Mouse (Mus musculus) liver, embryonic 16.5 days (tissue): Measurements from ENCODE around the gene B4gat1. TPM values are rescaled to one million over a fixed set of nuclear protein-coding genes. Genes with fewer than 3 reads are reported as not detected.

Source experiments
- ATAC-seq: fragments of 200-750 bp; cut with Nextera tagmentation; 2 replicates; pipeline ENCODE4 v1.8.0; 2017; ENCODE audit warnings: low read depth, mild to moderate bottlenecking, moderate number of reproducible peaks, moderate library complexity
- H3K27ac ChIP-seq: fragments of 300-500 bp; sonication (generic); 2 replicates; pipeline ENCODE4 v1.5.1; 2014; ENCODE audit warnings: mild to moderate bottlenecking, low read length
- H3K27me3 ChIP-seq: fragments of 300-500 bp; sonication (generic); 2 replicates; pipeline ENCODE4 v1.6.1; 2014; ENCODE audit warnings: low read depth, low read length, mixed read lengths; ENCODE audit not compliant: control insufficient read depth, insufficient read depth
- H3K36me3 ChIP-seq: fragments of 300-500 bp; sonication (generic); 2 replicates; pipeline ENCODE4 v1.6.1; 2014; ENCODE audit warnings: mild to moderate bottlenecking; ENCODE audit not compliant: control insufficient read depth, insufficient read depth
- H3K4me1 ChIP-seq: fragments of 300-500 bp; sonication (generic); 2 replicates; pipeline ENCODE4 v1.6.1; 2014; ENCODE audit warnings: low read depth, low read length, mixed read lengths; ENCODE audit not compliant: control insufficient read depth
- H3K4me2 ChIP-seq: fragments of 300-500 bp; sonication (generic); 2 replicates; pipeline ENCODE4 v1.6.1; 2014; ENCODE audit warnings: low read depth, low read length, mixed read lengths
- H3K4me3 ChIP-seq: fragments of 300-500 bp; sonication (generic); 2 replicates; pipeline ENCODE4 v1.5.1; 2014; ENCODE audit warnings: low read depth, mild to moderate bottlenecking, low read length
- H3K9ac ChIP-seq: fragments of 300-500 bp; sonication (generic); 2 replicates; pipeline ENCODE4 v1.6.1; 2014; ENCODE audit warnings: low read depth, low read length
- H3K9me3 ChIP-seq: fragments of 300-500 bp; sonication (generic); replicated peaks from 2 replicates; pipeline ENCODE4 v1.6.1; 2016; ENCODE audit warnings: low read length; ENCODE audit not compliant: control insufficient read depth
- WGBS: fragments of 180-500 bp; shearing (Covaris S2); extraction: QIAGEN DNeasy Blood & Tissue Kit; methylation state at CpG from one replicate; pipeline ENCODE4 v1.1.7; 2014; ENCODE audit not compliant: insufficient replicate concordance; 5-methylcytosine and 5-hydroxymethylcytosine counted together
- polyA plus RNA-seq: library from polyadenylated mRNA; unstranded; fragments of >200 nt; fragmentation: Nextera tagmentation; extraction: Ambion mirVana; gene quantifications from 2 replicates; pipeline ENCODE4 v1.2.1, GENCODE M21; 2015

The B4gat1 gene
- polyA plus RNA-seq, 1 experiment from 2014 or later = 8.6 TPM

GRCm38 (mm10) chr19:5071545-5072369 is 33.1 kb downstream of the B4gat1 start:
- 3% methylated on average over 40 of the region's 40 CpGs for WGBS
- peak overlapping the region; percentile 44; the same call in 1 of the 2 replicates for H3K9ac ChIP-seq
- peak overlapping the region; percentile 86 for H3K4me2 ChIP-seq
- H3K27me3 ChIP-seq = peaks cover 45% of the 10 kb centered on the region
- H3K4me3 ChIP-seq = peak overlapping the region; percentile 59
- 0 out of 2 replicates have a peak overlapping the region, but pooled peaks have one; percentile 27 for H3K27ac ChIP-seq
- no peaks in the 10 kb centered on the region for H3K36me3 ChIP-seq
- peaks cover 42% of the 10 kb centered on the region for H3K4me1 ChIP-seq
- ATAC-seq = peak; percentile 73
- H3K9me3 ChIP-seq = no peaks in the 10 kb centered on the region

GRCm38 (mm10) chr19:5072389-5073019 is 33.9 kb downstream of the B4gat1 start:
- 0 out of 2 replicates have a peak overlapping the region, but pooled peaks have one; percentile 27 for H3K27ac ChIP-seq
- no peak; the same call in 1 of the 2 replicates for ATAC-seq
- H3K27me3 ChIP-seq = peaks cover 39% of the 10 kb centered on the region
- WGBS = 3% methylated on average over 20 of the region's 20 CpGs
- H3K9me3 ChIP-seq = no peaks in the 10 kb centered on the region
- peaks cover 35% of the 10 kb centered on the region for H3K4me1 ChIP-seq
- peak overlapping the region; percentile 1; the same call in 1 of the 2 replicates for H3K9ac ChIP-seq
- H3K36me3 ChIP-seq = no peaks in the 10 kb centered on the region
- H3K4me3 ChIP-seq = peak overlapping the region; percentile 59
- H3K4me2 ChIP-seq = peak overlapping the region; percentile 86

GRCm38 (mm10) chr19:5073028-5073427 is 34.4 kb downstream of the B4gat1 start:
- H3K4me2 ChIP-seq = peak overlapping the region; percentile 86
- no peak overlapping the region for H3K9ac ChIP-seq
- H3K27me3 ChIP-seq = peaks cover 35% of the 10 kb centered on the region
- H3K36me3 ChIP-seq = no peaks in the 10 kb centered on the region
- no peak overlapping the region for H3K27ac ChIP-seq
- no peak for ATAC-seq
- H3K4me1 ChIP-seq = peaks cover 30% of the 10 kb centered on the region
- no peaks in the 10 kb centered on the region for H3K9me3 ChIP-seq
- H3K4me3 ChIP-seq = peak overlapping the region; percentile 59
- 1% methylated on average over 15 of the region's 15 CpGs for WGBS

- H3K36me3 ChIP-seq = no peaks in the 10 kb centered on the region
- WGBS = 32% methylated on average over 5 of the region's 5 CpGs
- H3K4me1 ChIP-seq = peaks cover 25% of the 10 kb centered on the region
- H3K4me2 ChIP-seq = no peak overlapping the region
- H3K9me3 ChIP-seq = no peaks in the 10 kb centered on the region
- no peak for ATAC-seq
- H3K9ac ChIP-seq = no peak overlapping the region
- peaks cover 30% of the 10 kb centered on the region for H3K27me3 ChIP-seq
- no peak overlapping the region for H3K27ac ChIP-seq
- H3K4me3 ChIP-seq = no peak overlapping the region
Measured at GRCm38 (mm10) chr19:5073518-5073917, 34.9 kb downstream of the B4gat1 start.

GRCm38 (mm10) chr19:5079279-5079678 is 40.7 kb downstream of the B4gat1 start:
- WGBS = 72% methylated on average over 1 of the region's 1 CpGs
- no peaks in the 10 kb centered on the region for H3K36me3 ChIP-seq
- ATAC-seq = no peak
- H3K4me1 ChIP-seq = no peaks in the 10 kb centered on the region
- H3K9me3 ChIP-seq = no peaks in the 10 kb centered on the region
- H3K27ac ChIP-seq = no peak overlapping the region
- H3K4me2 ChIP-seq = no peak overlapping the region
- no peak overlapping the region for H3K4me3 ChIP-seq
- H3K27me3 ChIP-seq = peaks cover 45% of the 10 kb centered on the region
- H3K9ac ChIP-seq = no peak overlapping the region

- no peak for ATAC-seq
- Histone ChIP-seq H3K9ac (no peak overlapping the region), H3K4me1 (peaks cover 9% of the 10 kb centered on the region), H3K4me2 (no peak overlapping the region), H3K36me3 (no peaks in the 10 kb centered on the region), H3K9me3 (no peaks in the 10 kb centered on the region), H3K27ac (no peak overlapping the region), H3K27me3 (peaks cover 71% of the 10 kb centered on the region), H3K4me3 (no peak overlapping the region)
- WGBS = 62% methylated on average over 18 of the region's 18 CpGs
Measured at GRCm38 (mm10) chr19:5082005-5082404, 43.4 kb downstream of the B4gat1 start.

GRCm38 (mm10) chr19:5082596-5082995 is 44.0 kb downstream of the B4gat1 start:
- no peak overlapping the region for H3K27ac ChIP-seq
- H3K4me2 ChIP-seq = no peak overlapping the region
- no peaks in the 10 kb centered on the region for H3K9me3 ChIP-seq
- H3K36me3 ChIP-seq = no peaks in the 10 kb centered on the region
- no peak overlapping the region for H3K9ac ChIP-seq
- WGBS = 57% methylated on average over 24 of the region's 24 CpGs
- no peak overlapping the region for H3K4me3 ChIP-seq
- H3K4me1 ChIP-seq = peaks cover 10% of the 10 kb centered on the region
- peaks cover 72% of the 10 kb centered on the region for H3K27me3 ChIP-seq
- no peak for ATAC-seq

GRCm38 (mm10) chr19:5083961-5084833 is 45.6 kb downstream of the B4gat1 start:
- peaks cover 72% of the 10 kb centered on the region for H3K27me3 ChIP-seq
- WGBS = 53% methylated on average over 3 of the region's 3 CpGs

More at GRCm38 (mm10) chr19:5083961-5084833, 45.6 kb downstream of the B4gat1 start:
- Histone ChIP-seq H3K4me2 (no peak overlapping the region), H3K4me1 (peaks cover 18% of the 10 kb centered on the region), H3K36me3 (no peaks in the 10 kb centered on the region), H3K27ac (no peak overlapping the region), H3K9ac (no peak overlapping the region), H3K9me3 (no peaks in the 10 kb centered on the region), H3K4me3 (no peak overlapping the region)
- no peak for ATAC-seq
